Mouse (Mus musculus) embryonic fibroblast, embryonic 13.5 days (primary cell): ENCODE data around the gene St6galnac5.

Source experiments
- CTCF ChIP-seq: IDR thresholded peaks from 2 replicates; pipeline ENCODE4 v1.5.1; 2011; ENCODE audit warnings: mild to moderate bottlenecking, control low read depth, low read length, moderate library complexity, borderline replicate concordance; ENCODE audit not compliant: insufficient read depth
- POLR2A ChIP-seq: IDR thresholded peaks from 2 replicates; pipeline ENCODE4 v1.6.1; 2011; ENCODE audit warnings: low read depth, mild to moderate bottlenecking, control low read depth, low read length, moderate library complexity

GRCm38 (mm10) chr3:152837938-152838337 is 144.1 kb downstream of the St6galnac5 start:
- no peak for TF ChIP-seq CTCF
- TF ChIP-seq POLR2A: no peak
